8 mouse cellular contexts compared by ENCODE assay signal in genomic region chr11:120467051-120467735, GRCm38 (mm10). TPM values are rescaled to one million over a fixed set of nuclear protein-coding genes. Genes with fewer than 3 reads are reported as not detected.
DNase-seq lines count a peak whose midpoint lies in the region; ATAC-seq and TF ChIP-seq lines count a peak whose summit lies in the region.

Gene Arl16, minus strand, starts transcription at chr11:120467607.

- H3K4me1 ChIP-seq in E14TG2a.4 (replicated peaks; ENCODE audit: low read depth, low read length), result peaks cover 26% of the 10 kb centered on the region
- peaks cover 28% of the 10 kb centered on the region for H3K4me1 ChIP-seq in forebrain, embryonic 12.5 days
- H3K4me1 ChIP-seq in heart, postnatal 0 days (ENCODE audit: control insufficient read depth, insufficient read depth), result peaks cover 16% of the 10 kb centered on the region
- H3K4me1 ChIP-seq in liver, embryonic 16.5 days (ENCODE audit: control insufficient read depth, low read depth, low read length), result peaks cover 23% of the 10 kb centered on the region
- peaks cover 30% of the 10 kb centered on the region for H3K4me1 ChIP-seq in neural tube, embryonic 13.5 days (replicated peaks)
- peaks cover 5% of the 10 kb centered on the region; the same call in 1 of the 2 replicates for H3K4me1 ChIP-seq in testis, adult 2 months (ENCODE audit: control insufficient read depth, insufficient read depth, low read length)

- H3K9ac ChIP-seq in forebrain, embryonic 12.5 days, result peak within 1 kb of the TSS; percentile 88
- H3K9ac ChIP-seq in heart, postnatal 0 days (replicated peaks; ENCODE audit: low read depth, low read length), result peak within 1 kb of the TSS; percentile 78
- H3K9ac ChIP-seq in liver, embryonic 16.5 days (ENCODE audit: low read depth, low read length), result peak within 1 kb of the TSS; percentile 91
- H3K9ac ChIP-seq in neural tube, embryonic 13.5 days, result peak within 1 kb of the TSS; percentile 94

- H3K27me3 ChIP-seq in E14TG2a.4 (ENCODE audit: insufficient read depth, low read length), result no peaks in the 10 kb centered on the region
- no peaks in the 10 kb centered on the region for H3K27me3 ChIP-seq in forebrain, embryonic 12.5 days
- no peaks in the 10 kb centered on the region for H3K27me3 ChIP-seq in heart, postnatal 0 days (ENCODE audit: control insufficient read depth, insufficient read depth, low read length)
- H3K27me3 ChIP-seq in liver, embryonic 16.5 days (ENCODE audit: control insufficient read depth, insufficient read depth, low read depth, low read length), result no peaks in the 10 kb centered on the region
- no peaks in the 10 kb centered on the region for H3K27me3 ChIP-seq in neural tube, embryonic 13.5 days
- no peaks in the 10 kb centered on the region for H3K27me3 ChIP-seq in testis, adult 2 months (ENCODE audit: control insufficient read depth, insufficient read depth, low read length)

- peaks cover 78% of the 10 kb centered on the region for H3K36me3 ChIP-seq in E14TG2a.4 (ENCODE audit: insufficient read depth, low read length)
- peaks cover 59% of the 10 kb centered on the region for H3K36me3 ChIP-seq in forebrain, embryonic 12.5 days (replicated peaks)
- peaks cover 48% of the 10 kb centered on the region for H3K36me3 ChIP-seq in heart, postnatal 0 days (replicated peaks; ENCODE audit: control insufficient read depth, insufficient read depth, low read length)
- peaks cover 18% of the 10 kb centered on the region for H3K36me3 ChIP-seq in liver, embryonic 16.5 days (ENCODE audit: control insufficient read depth, insufficient read depth)
- peaks cover 65% of the 10 kb centered on the region for H3K36me3 ChIP-seq in neural tube, embryonic 13.5 days
- peaks cover 1% of the 10 kb centered on the region; the same call in 1 of the 2 replicates for H3K36me3 ChIP-seq in testis, adult 2 months (ENCODE audit: control insufficient read depth, insufficient read depth, low read length)

- H3K9me3 ChIP-seq in E14TG2a.4 (ENCODE audit: low read length), result no peaks in the 10 kb centered on the region
- H3K9me3 ChIP-seq in forebrain, embryonic 12.5 days, result no peaks in the 10 kb centered on the region
- H3K9me3 ChIP-seq in heart, postnatal 0 days (replicated peaks; ENCODE audit: control insufficient read depth, low read length), result no peaks in the 10 kb centered on the region
- no peaks in the 10 kb centered on the region for H3K9me3 ChIP-seq in liver, embryonic 16.5 days (replicated peaks; ENCODE audit: control insufficient read depth, low read length)
- H3K9me3 ChIP-seq in neural tube, embryonic 13.5 days, result no peaks in the 10 kb centered on the region

- H3K4me3 ChIP-seq in E14TG2a.4 (replicated peaks; ENCODE audit: low read length), result peak within 1 kb of the TSS; percentile 99
- H3K4me3 ChIP-seq in forebrain, embryonic 12.5 days (replicated peaks), result peak within 1 kb of the TSS; percentile 94
- H3K4me3 ChIP-seq in heart, postnatal 0 days (ENCODE audit: low read depth, low read length), result peak within 1 kb of the TSS; percentile 89
- peak within 1 kb of the TSS; percentile 96 for H3K4me3 ChIP-seq in liver, embryonic 16.5 days (ENCODE audit: low read depth, low read length)
- peak within 1 kb of the TSS; percentile 86 for H3K4me3 ChIP-seq in neural tube, embryonic 13.5 days
- peak within 1 kb of the TSS; percentile 95 for H3K4me3 ChIP-seq in testis, adult 2 months (ENCODE audit: control insufficient read depth, low read depth, low read length)

- peak; percentile 100 for ATAC-seq in forebrain, embryonic 12.5 days (ENCODE audit: low FRiP score)
- peak; percentile 100 for ATAC-seq in heart, postnatal 0 days (ENCODE audit: insufficient read depth, low read depth)
- ATAC-seq in liver, embryonic 16.5 days (ENCODE audit: low read depth), result peak; percentile 100
- ATAC-seq in neural tube, embryonic 13.5 days (ENCODE audit: low read depth), result peak; percentile 100

- no peak for TF ChIP-seq CTCF in E14TG2a.4 (conservative IDR thresholded peaks at IDR 0.05; ENCODE audit: low read length)
- no peak for TF ChIP-seq CTCF in heart, postnatal 0 days (IDR thresholded peaks at IDR 0.05; ENCODE audit: low read depth)
- no peak for TF ChIP-seq CTCF in testis, adult 2 months (IDR thresholded peaks at IDR 0.05; ENCODE audit: control insufficient read depth, insufficient read depth, insufficient replicate concordance, low read depth, low read length)

- H3K27ac ChIP-seq in forebrain, embryonic 12.5 days, result peak within 1 kb of the TSS; percentile 80
- peak within 1 kb of the TSS; percentile 46 for H3K27ac ChIP-seq in heart, postnatal 0 days (ENCODE audit: low read depth)
- peak within 1 kb of the TSS; percentile 75 for H3K27ac ChIP-seq in liver, embryonic 16.5 days (ENCODE audit: low read length)
- H3K27ac ChIP-seq in neural tube, embryonic 13.5 days (replicated peaks), result peak within 1 kb of the TSS; percentile 90
- H3K27ac ChIP-seq in testis, adult 2 months (ENCODE audit: control insufficient read depth, insufficient read depth, low read depth, low read length), result peak within 1 kb of the TSS; percentile 73

- peak; percentile 88 for TF ChIP-seq POLR2A in testis, adult 2 months (IDR thresholded peaks at IDR 0.05; ENCODE audit: control insufficient read depth, low read depth, low read length)

- H3K4me2 ChIP-seq in forebrain, embryonic 12.5 days, result peak within 1 kb of the TSS; percentile 96
- H3K4me2 ChIP-seq in heart, postnatal 0 days (ENCODE audit: low read depth, low read length), result peak within 1 kb of the TSS; percentile 94
- peak within 1 kb of the TSS; percentile 94 for H3K4me2 ChIP-seq in liver, embryonic 16.5 days (ENCODE audit: low read depth, low read length)
- peak within 1 kb of the TSS; percentile 98 for H3K4me2 ChIP-seq in neural tube, embryonic 13.5 days

- DNase-seq in c-Kit-positive CD71-positive TER-119-positive erythroid progenitor cells, embryonic 14.5 days (ENCODE audit: low spot score), result peak; percentile 96
- peak; percentile 98 for DNase-seq in heart, postnatal 0 days (ENCODE audit: low spot score)
- peak; percentile 95 to 97 for DNase-seq in kidney, postnatal 4 days

- under 1% methylated on average over 53 of the region's 54 CpGs for WGBS in forebrain, embryonic 12.5 days
- under 1% methylated on average over 53 of the region's 54 CpGs for WGBS in heart, postnatal 0 days
- under 1% methylated on average over 46 of the region's 54 CpGs for WGBS in liver, embryonic 16.5 days (ENCODE audit: insufficient replicate concordance)
- under 1% methylated on average over 54 of the region's 54 CpGs for WGBS in neural tube, embryonic 13.5 days

- no peak for TF ChIP-seq EP300 in heart, postnatal 0 days (IDR thresholded peaks at IDR 0.05; ENCODE audit: low read depth)

RNA-seq across cellular contexts. Expression of gene Arl16, which starts in this region (rescaled TPM):
- polyA plus RNA-seq in forebrain, embryonic 12.5 days (2016; fragmentation: Nextera tagmentation; extraction: Ambion mirVana), result 48.2 and 50.1 TPM in 2 replicates
- 35.4 and 48.3 TPM in 2 replicates for total RNA-seq in heart, postnatal 0 days (2014; rRNA removed; ENCODE audit: low replicate concordance)
- polyA plus RNA-seq in heart, postnatal 0 days (2015; fragmentation: Nextera tagmentation; extraction: Ambion mirVana), result 25.1 and 28.2 TPM in 2 replicates
- 12.4 and 12.5 TPM in 2 replicates for polyA plus RNA-seq in liver, embryonic 16.5 days (2015; fragmentation: Nextera tagmentation; extraction: Ambion mirVana)
- 64.8 and 70.8 TPM in 2 replicates for polyA plus RNA-seq in neural tube, embryonic 13.5 days (2015; fragmentation: Nextera tagmentation; extraction: Ambion mirVana)
- polyA plus RNA-seq in testis, adult 2 months (2012; rRNA removed), result 15.8 and 20.5 TPM in 2 replicates

Comparison
In these comparisons a context has a peak if more than half of its experiments do, and no peak if none do; other contexts are left out.
1. Peak in every context shown above with its lines: DNase-seq, ATAC-seq, H3K4me3 ChIP-seq and H3K27ac ChIP-seq.